Mouse (Mus musculus): ENCODE data around the gene Sytl3.
A peak's percentile ranks its signal among the peaks of the same experiment; 100 is the strongest.
"Not testable (repeated sequence)": the region's sequence is repeated elsewhere in the genome, so short reads cannot be mapped to it uniquely, and the experiment has no call there.

Sytl3 gene

GRCm38 (mm10) chr17:6691596-6691995 is 32.7 kb downstream of the Sytl3 start:
- peak; percentile 68 for DNase-seq (ENCODE audit: low read depth, low spot score)

- DNase-seq (ENCODE audit: low read depth, low spot score), result not testable (repeated sequence)
These were observed 36.8 kb downstream of the Sytl3 start for GRCm38 (mm10) chr17:6695712-6696111.

- not testable (repeated sequence) for DNase-seq (ENCODE audit: low read depth, low spot score)
These were observed 37.6 kb downstream of the Sytl3 start for GRCm38 (mm10) chr17:6696521-6696920.

GRCm38 (mm10) chr17:6697224-6697775 is 38.4 kb downstream of the Sytl3 start:
- peak; percentile 70 for DNase-seq (ENCODE audit: low read depth, low spot score)

GRCm38 (mm10) chr17:6699502-6699901 is 40.6 kb downstream of the Sytl3 start:
- DNase-seq (ENCODE audit: low read depth, low spot score), result not testable (repeated sequence)

- not testable (repeated sequence) for DNase-seq (ENCODE audit: low read depth, low spot score)
These were observed 41.2 kb downstream of the Sytl3 start for GRCm38 (mm10) chr17:6700077-6700476.

- DNase-seq (ENCODE audit: low read depth, low spot score), result not testable (repeated sequence)
These were observed 43.8 kb downstream of the Sytl3 start for GRCm38 (mm10) chr17:6702625-6703221.

- DNase-seq (ENCODE audit: low read depth, low spot score), result not testable (repeated sequence)
These were observed 44.7 kb downstream of the Sytl3 start for GRCm38 (mm10) chr17:6703381-6704270.

- DNase-seq (ENCODE audit: low read depth, low spot score), result not testable (repeated sequence)
These were observed 47.6 kb downstream of the Sytl3 start for GRCm38 (mm10) chr17:6706448-6706847.

GRCm38 (mm10) chr17:6707422-6707821 is 48.5 kb downstream of the Sytl3 start:
- not testable (repeated sequence) for DNase-seq (ENCODE audit: low read depth, low spot score)

GRCm38 (mm10) chr17:6708194-6708593 is 49.3 kb downstream of the Sytl3 start:
- not testable (repeated sequence) for DNase-seq (ENCODE audit: low read depth, low spot score)

GRCm38 (mm10) chr17:6713483-6713882 is 54.6 kb downstream of the Sytl3 start:
- DNase-seq (ENCODE audit: low read depth, low spot score), result not testable (repeated sequence)

GRCm38 (mm10) chr17:6713944-6714343 is 55.1 kb downstream of the Sytl3 start:
- DNase-seq (ENCODE audit: low read depth, low spot score), result not testable (repeated sequence)

GRCm38 (mm10) chr17:6727996-6728610 is 69.2 kb downstream of the Sytl3 start:
- no peak for DNase-seq (ENCODE audit: low read depth, low spot score)

GRCm38 (mm10) chr17:6729244-6729742 is 70.4 kb downstream of the Sytl3 start:
- DNase-seq (ENCODE audit: low read depth, low spot score), result no peak

GRCm38 (mm10) chr17:6731132-6731531 is 72.2 kb downstream of the Sytl3 start:
- DNase-seq (ENCODE audit: low read depth, low spot score), result no peak

- no peak for DNase-seq (ENCODE audit: low read depth, low spot score)
These were observed 72.7 kb downstream of the Sytl3 start for GRCm38 (mm10) chr17:6731634-6732033.

- no peak for DNase-seq (ENCODE audit: low read depth, low spot score)
These were observed 73.8 kb downstream of the Sytl3 start for GRCm38 (mm10) chr17:6732665-6733064.

GRCm38 (mm10) chr17:6733322-6733875 is 74.5 kb downstream of the Sytl3 start:
- DNase-seq (ENCODE audit: low read depth, low spot score), result no peak

GRCm38 (mm10) chr17:6734746-6735441 is 76.0 kb downstream of the Sytl3 start:
- DNase-seq (ENCODE audit: low read depth, low spot score), result no peak

Data from 3T3-L1 (cell line).